Mouse (Mus musculus): ENCODE results near the gene Bri3. TPM values are rescaled to one million over a fixed set of nuclear protein-coding genes. Genes with fewer than 3 reads are reported as not detected.
A peak's percentile ranks its signal among the peaks of the same experiment; 100 is the strongest.

Bri3 gene
- total RNA-seq, 2 experiments from 2014 or later: 12.2 to 29.1 TPM

GRCm38 (mm10) chr5:144259228-144259627 is 15.0 kb downstream of the Bri3 start:
- no peak for ATAC-seq (replicated peaks; ENCODE audit: poor library complexity, severe bottlenecking)

DNA sequence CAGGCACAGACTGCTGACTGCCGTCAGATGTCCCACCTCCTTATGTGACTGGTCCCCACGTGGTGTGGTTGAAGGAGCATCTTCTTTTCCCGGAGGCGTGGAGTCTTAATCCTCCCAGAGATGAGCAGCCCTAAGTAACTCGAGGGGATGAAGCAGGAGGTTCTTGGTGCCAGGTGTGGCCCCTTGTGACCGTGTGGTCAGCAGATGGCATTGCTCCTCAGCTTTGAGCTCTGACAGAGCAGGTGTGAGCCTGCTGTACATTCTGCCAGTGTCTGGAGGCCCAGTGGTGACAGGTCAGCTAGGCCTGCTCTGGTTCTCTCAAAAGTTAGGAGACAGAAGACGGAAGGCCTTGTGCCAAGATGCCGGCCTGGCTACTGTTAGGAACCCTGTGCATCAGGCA is 16.2 kb downstream of the Bri3 start:
- no peak for ATAC-seq (replicated peaks; ENCODE audit: poor library complexity, severe bottlenecking)

DNA sequence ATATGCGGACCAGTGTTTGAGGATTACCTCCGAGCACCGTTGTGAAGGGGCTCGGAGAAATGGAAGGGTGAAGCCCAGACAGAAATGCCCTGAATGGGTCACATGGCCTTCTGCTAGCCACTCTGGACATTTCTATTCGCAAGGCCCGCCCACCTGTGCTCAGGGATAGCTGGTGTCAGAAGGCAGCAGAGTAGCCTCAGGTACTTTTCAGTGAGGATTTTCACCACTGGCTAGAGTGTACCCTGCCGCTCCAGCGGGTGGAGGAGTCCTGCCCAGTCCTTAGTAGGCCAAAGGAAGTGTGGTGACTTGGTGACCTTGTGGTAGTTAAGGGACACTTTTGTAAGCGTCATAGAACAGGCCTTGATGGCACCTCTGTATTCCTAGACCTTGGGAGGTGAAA is 17.1 kb downstream of the Bri3 start:
- ATAC-seq (replicated peaks; ENCODE audit: poor library complexity, severe bottlenecking): no peak

DNA sequence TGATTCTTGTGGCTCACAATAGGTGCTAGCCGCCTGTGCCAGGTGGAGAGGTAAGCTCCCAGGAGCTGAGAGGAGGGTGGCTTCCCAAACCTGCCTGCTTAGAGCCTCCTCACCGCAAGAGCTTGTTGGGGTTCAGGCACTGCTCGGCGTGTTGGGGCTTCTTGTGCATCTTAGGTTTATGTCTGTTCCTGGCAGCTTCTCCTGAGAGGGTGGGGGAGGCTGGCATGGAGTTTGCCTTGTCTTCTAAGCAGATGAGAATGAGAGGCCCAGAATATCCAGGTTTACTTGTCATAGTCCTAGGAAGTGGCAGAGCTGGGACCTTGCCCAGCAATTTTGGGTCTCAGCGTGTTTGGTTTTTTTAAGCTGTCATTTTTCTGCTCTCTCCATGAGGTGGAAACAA is 17.6 kb downstream of the Bri3 start:
- no peak for ATAC-seq (replicated peaks; ENCODE audit: poor library complexity, severe bottlenecking)

GRCm38 (mm10) chr5:144263082-144263481 is 18.8 kb downstream of the Bri3 start:
- no peak for ATAC-seq (replicated peaks; ENCODE audit: poor library complexity, severe bottlenecking)

GRCm38 (mm10) chr5:144263496-144263895 is 19.3 kb downstream of the Bri3 start:
- no peak for ATAC-seq (replicated peaks; ENCODE audit: poor library complexity, severe bottlenecking)

DNA sequence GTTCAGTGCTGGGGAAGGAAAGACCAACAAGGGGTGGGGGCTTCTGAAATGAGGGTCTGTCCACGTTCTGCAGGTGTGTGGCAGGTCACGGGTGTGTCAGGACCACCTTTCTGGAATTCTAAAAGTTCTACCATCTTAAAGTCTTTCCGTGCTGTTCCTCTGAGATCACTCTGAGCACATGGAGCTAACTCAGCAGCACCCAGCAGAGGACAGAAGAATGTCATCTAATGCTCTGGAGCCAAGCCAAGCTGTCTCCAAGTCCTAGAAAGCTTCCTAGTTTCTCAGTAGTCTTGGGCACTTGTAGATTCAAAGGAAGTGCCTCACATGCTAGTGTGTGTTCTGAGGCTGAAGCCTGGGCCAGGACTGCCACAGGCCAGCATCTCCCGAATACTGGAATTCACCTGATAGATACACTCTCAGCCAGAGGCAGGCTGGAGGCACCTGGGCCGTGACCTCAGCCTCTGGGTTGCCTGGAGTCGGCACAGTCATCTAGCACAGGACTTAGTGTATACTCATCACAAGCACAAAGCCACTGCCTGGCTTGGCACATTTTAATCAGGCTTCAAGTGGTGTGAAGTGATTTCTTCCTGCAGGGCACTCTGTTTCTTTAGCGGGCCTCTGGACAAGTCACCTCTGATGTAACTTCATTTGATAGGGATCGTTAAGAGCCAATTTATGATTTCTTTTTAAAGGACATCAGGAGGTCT is 23.5 kb downstream of the Bri3 start:
- ATAC-seq (replicated peaks; ENCODE audit: poor library complexity, severe bottlenecking): no peak

DNA sequence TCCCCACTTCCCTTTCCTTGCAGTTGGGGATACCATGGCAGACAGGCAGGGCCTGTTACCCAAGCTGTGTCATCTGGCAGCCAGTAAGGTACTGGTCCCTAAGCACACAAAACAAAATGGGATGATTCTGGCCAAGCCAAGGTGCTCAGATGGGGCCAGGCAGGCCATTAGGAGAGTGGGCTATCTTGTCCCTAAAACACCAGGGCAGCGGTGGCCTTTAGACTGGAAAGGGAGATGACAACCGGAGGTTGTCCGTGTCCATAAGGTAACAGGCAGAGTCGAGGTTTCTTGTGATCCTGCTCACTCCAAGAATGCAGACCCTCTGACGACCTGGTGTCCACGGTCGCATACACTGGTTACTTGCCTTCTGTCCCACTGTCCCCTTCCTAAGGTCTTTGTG is 25.7 kb downstream of the Bri3 start:
- no peak for ATAC-seq (replicated peaks; ENCODE audit: poor library complexity, severe bottlenecking)

- ATAC-seq (replicated peaks; ENCODE audit: poor library complexity, severe bottlenecking): no peak
These were observed 26.2 kb downstream of the Bri3 start for GRCm38 (mm10) chr5:144270420-144270819.

DNA sequence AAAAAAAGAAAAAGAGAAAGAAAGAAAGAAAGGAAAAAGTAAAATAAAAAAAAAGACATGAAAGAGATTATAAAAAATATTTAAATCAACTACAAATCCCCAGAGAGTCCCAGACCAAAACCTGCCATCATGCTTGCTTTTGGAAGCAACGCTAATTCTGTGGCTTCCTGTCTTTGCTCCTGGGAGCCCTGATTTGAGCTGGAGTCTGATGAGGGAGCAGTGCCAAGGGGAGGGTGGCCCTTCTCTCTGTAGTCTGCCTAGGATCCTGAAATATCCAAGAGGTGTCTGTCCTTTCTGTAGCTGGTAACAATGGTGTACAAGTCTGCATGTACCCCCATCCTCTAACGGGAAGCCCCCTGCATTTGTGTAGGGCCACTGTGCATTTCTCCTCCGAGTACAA is 26.9 kb downstream of the Bri3 start:
- ATAC-seq (replicated peaks; ENCODE audit: poor library complexity, severe bottlenecking): no peak

DNA sequence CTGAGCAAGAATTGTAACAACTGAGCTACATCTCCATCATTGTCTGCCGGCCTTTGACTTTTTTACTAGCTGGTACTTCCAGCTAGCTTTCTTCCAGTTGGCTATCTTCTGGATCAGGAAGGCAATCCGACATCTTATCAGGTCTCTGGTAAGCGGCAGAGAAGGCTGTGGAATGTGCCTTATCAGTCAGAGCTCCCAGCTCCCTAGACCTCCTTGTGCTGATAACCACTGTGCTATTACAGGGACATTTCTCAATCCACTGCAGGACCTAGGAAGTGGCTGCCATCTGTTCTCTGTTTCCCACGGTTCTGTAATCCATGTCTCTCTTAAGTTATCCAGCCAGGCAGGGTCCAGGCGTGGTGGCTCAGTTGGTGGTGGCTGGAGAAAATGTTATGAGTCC is 27.5 kb downstream of the Bri3 start:
- no peak for ATAC-seq (replicated peaks; ENCODE audit: poor library complexity, severe bottlenecking)

- ATAC-seq (replicated peaks; ENCODE audit: poor library complexity, severe bottlenecking): no peak
These were observed 30.7 kb downstream of the Bri3 start for GRCm38 (mm10) chr5:144274904-144275303.

- ATAC-seq (replicated peaks; ENCODE audit: poor library complexity, severe bottlenecking): peak; percentile 89
These were observed 32.8 kb downstream of the Bri3 start for GRCm38 (mm10) chr5:144276898-144277630.

- no peak for ATAC-seq (replicated peaks; ENCODE audit: poor library complexity, severe bottlenecking)
These were observed 34.2 kb downstream of the Bri3 start for GRCm38 (mm10) chr5:144278374-144278960.

DNA sequence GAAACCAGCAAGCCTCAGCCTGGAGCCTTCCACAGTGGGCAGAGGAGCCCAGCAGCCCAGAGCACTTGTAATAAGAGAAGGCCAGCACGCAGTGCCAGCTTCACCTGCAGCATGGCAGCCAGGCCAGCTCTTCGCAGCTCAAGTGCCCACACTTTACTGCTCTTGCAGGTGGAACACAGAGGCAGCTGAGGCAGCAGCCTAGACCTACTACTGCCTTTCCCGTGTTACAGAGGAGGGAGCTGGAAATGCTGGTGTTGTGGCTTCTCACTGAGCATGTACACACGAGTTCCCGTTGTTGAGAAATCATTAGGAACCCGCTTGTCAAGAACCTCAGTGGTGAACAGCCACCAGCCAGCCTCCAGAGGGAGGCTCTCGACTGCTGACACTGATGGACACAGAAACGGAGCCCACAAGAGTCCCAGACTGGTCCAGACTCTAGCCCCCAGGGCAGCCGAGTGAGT is 34.9 kb downstream of the Bri3 start:
- ATAC-seq (replicated peaks; ENCODE audit: poor library complexity, severe bottlenecking): peak; percentile 60

- no peak for ATAC-seq (replicated peaks; ENCODE audit: poor library complexity, severe bottlenecking)
These were observed 35.7 kb downstream of the Bri3 start for GRCm38 (mm10) chr5:144279926-144280325.

DNA sequence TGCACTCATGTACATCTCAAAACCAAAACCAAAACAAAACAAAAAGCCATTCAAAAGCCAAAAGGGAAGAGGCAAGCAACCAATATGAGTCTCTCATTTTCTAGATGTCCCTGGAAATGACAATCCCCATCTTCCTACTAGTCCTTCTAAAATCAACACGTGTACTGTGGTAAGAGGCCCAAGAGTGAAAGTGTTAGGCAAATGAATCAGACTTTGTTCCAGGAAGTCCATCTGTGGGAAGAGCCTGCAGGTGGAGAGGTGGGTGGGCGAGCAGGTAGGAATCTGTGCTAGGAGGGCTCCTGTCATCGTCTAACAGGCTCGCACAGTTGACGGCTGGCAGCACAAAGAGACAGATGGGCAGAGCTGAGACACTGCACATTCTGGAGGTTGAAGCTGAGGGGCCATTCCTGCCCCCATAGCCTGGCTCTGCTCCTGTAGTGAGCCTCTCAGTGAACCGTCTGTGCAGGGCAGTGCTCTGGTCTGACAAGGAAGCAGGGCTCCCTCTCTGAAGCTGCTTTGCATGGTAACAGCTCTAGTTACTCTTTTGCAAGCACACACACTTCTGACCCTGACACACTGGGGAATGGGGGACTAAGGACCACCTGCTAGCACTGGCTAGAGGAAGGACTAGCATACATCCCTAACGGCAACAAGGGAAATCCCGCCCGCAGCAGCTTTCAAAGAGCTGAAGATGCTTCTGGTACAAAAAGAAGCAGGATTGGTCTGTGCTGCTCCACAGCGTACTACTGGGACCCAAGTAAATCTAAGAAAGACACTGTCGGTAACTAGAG is 38.4 kb downstream of the Bri3 start:
- ATAC-seq (replicated peaks; ENCODE audit: poor library complexity, severe bottlenecking): no peak

GRCm38 (mm10) chr5:144283551-144284031 is 39.4 kb downstream of the Bri3 start:
- ATAC-seq (replicated peaks; ENCODE audit: poor library complexity, severe bottlenecking): peak; percentile 74

- ATAC-seq (replicated peaks; ENCODE audit: poor library complexity, severe bottlenecking): no peak
These were observed 40.4 kb downstream of the Bri3 start for GRCm38 (mm10) chr5:144284599-144284998.

DNA sequence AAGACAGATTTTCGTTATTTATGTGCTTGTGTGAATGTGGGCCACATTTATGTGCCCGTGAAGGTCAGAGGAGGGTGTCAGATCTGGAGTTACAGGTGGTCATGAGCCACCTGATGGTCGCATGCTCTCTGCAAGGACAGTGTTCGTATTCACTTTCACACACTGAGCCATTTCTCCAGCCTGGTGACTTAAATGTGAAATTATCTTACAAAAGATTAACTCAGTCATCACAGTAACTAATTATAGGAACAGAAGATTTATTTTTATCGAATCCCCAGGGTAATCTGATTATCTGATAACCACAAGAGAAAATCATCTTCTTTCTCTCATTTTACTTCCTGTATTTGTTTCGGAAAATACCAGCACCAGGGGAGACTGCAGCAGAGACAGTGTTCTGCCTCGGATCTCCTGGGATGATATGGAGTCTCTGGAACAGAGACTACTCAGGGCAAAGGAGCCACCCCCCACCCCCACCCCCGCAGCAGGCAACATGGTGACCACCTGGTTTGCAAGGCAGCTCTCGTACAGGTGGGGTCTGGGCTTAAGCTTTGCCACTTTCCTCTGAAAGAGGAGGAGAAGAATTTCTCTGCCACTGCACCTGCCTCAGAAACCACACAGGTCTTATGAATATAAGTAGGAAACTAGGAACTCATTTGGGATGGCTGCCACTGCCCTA is 42.5 kb downstream of the Bri3 start:
- ATAC-seq (replicated peaks; ENCODE audit: poor library complexity, severe bottlenecking): no peak

Measured in granulocyte monocyte progenitor cell, adult 5-6 weeks (primary cell).